Mouse (Mus musculus) CH12.LX (cell line): ENCODE results near the gene Timm17a. TPM values are rescaled to one million over a fixed set of nuclear protein-coding genes. Genes with fewer than 3 reads are reported as not detected.

Experiments used
- DNase-seq: peaks from one replicate; pipeline ENCODE4 v3.0.0-alpha.2; 2013; ENCODE audit errors: extremely low read depth
- H3K27ac ChIP-seq: 2 replicates; pipeline ENCODE4 v1.5.1; 2012; ENCODE audit warnings: low read depth, mild to moderate bottlenecking, control low read depth, moderate library complexity; ENCODE audit not compliant: insufficient read depth
- H3K27me3 ChIP-seq: replicated peaks from 2 replicates; pipeline ENCODE3; 2012; ENCODE audit warnings: inconsistent platforms
- H3K36me3 ChIP-seq, 2 experiments: replicated peaks in 1 of 2; 2 replicates each; pipeline versions ENCODE3 to v1.6.1; 2012; ENCODE audit warnings: inconsistent platforms in 1 of 2, low read length in 1 of 2, mild to moderate bottlenecking in 1 of 2, mixed read lengths in 1 of 2, moderate library complexity in 1 of 2; ENCODE audit not compliant: control insufficient read depth in 1 of 2, insufficient read depth in 1 of 2
- H3K4me1 ChIP-seq, 2 experiments: 2 replicates each; pipeline ENCODE4 v1.6.1; 2012; ENCODE audit warnings: inconsistent platforms in 1 of 2, moderate library complexity in 1 of 2; ENCODE audit not compliant: insufficient read depth in 2 of 2, control insufficient read depth in 1 of 2
- H3K4me2 ChIP-seq: 2 replicates; pipeline ENCODE4 v1.6.1; 2012; ENCODE audit warnings: low read depth, mild to moderate bottlenecking, control low read depth; ENCODE audit not compliant: poor library complexity, insufficient read depth, severe bottlenecking
- H3K4me3 ChIP-seq, 3 experiments: fragments of 150-350 bp in 1 of 3; sonication (generic) in 1 of 3; replicated peaks in 1 of 3; 2 replicates each; pipeline versions ENCODE3 to v1.5.1; 2011 to 2012; ENCODE audit warnings: low read depth in 2 of 3, low read length in 2 of 3, mild to moderate bottlenecking in 2 of 3, moderate library complexity in 2 of 3, control low read depth in 1 of 3, improper control_type of control experiment in 1 of 3, inconsistent platforms in 1 of 3, mixed read lengths in 1 of 3; ENCODE audit not compliant: poor library complexity in 1 of 3
- H3K79me2 ChIP-seq: replicated peaks from 2 replicates; pipeline ENCODE4 v1.6.1; 2012; ENCODE audit warnings: mild to moderate bottlenecking, moderate library complexity; ENCODE audit not compliant: control insufficient read depth, poor library complexity, insufficient read depth, severe bottlenecking; ENCODE audit errors: extremely low read depth
- H3K9ac ChIP-seq: 2 replicates; pipeline ENCODE4 v1.6.1; 2012; ENCODE audit warnings: low read depth, mild to moderate bottlenecking, control low read depth, moderate library complexity; ENCODE audit not compliant: insufficient read depth
- H3K9me3 ChIP-seq: replicated peaks from 2 replicates; pipeline ENCODE3; 2012; ENCODE audit warnings: low read length, inconsistent platforms, mixed read lengths
- BHLHE40 ChIP-seq: IDR thresholded peaks from 2 replicates; pipeline ENCODE4 v1.6.1; 2011; ENCODE audit warnings: mild to moderate bottlenecking, low read depth, low read length, improper control_type of control experiment
- CHD1 ChIP-seq: IDR thresholded peaks from 2 replicates; pipeline ENCODE4 v1.6.1; 2012; ENCODE audit warnings: low read depth, low read length, improper control_type of control experiment, inconsistent platforms
- HCFC1 ChIP-seq: IDR thresholded peaks from 2 replicates; pipeline ENCODE4 v1.6.1; 2012; ENCODE audit warnings: low read depth, mild to moderate bottlenecking, inconsistent platforms, low read length, improper control_type of control experiment
- USF1 ChIP-seq: IDR thresholded peaks from 2 replicates; pipeline ENCODE4 v1.6.1; 2014; ENCODE audit warnings: low read depth, mild to moderate bottlenecking, inconsistent platforms, low read length, improper control_type of control experiment
- ZNF384 ChIP-seq: IDR thresholded peaks from 2 replicates; pipeline ENCODE4 v1.6.1; 2012; ENCODE audit warnings: low read depth, low read length, improper control_type of control experiment, inconsistent platforms
- dilution Hi-C: fragments of 300-500 bp; cut with MboI; formaldehyde crosslinking; loops from 2 replicates; pipeline ENCODE4 v1.14.3; 2020; ENCODE audit warnings: low sequenced_read_pairs; ENCODE audit not compliant: extremely low pct_unique_long_range_greater_than_20kb, extremely low pct_ligation_motif_present
- in situ Hi-C: fragments of 300-500 bp; cut with MboI; formaldehyde crosslinking; loops from 3 replicates; pipeline ENCODE4 v1.14.3; 2019; ENCODE audit warnings: low sequenced_read_pairs, low pct_ligation_motif_present, low pct_unique_long_range_greater_than_20kb, mixed read lengths
- polyA plus RNA-seq: library from polyadenylated mRNA; unstranded; fragments of >175 nt; gene quantifications from 2 replicates; pipeline ENCODE4 v1.2.1, GENCODE M21; 2012; ENCODE audit warnings: low read depth; ENCODE audit not compliant: insufficient read length
- total RNA-seq, 2 experiments: library from RNA; depleted of rRNA; stranded (reverse); fragments of 300-350 nt in 1 of 2; fragments of >200 nt in 1 of 2; gene quantifications; 2 replicates each; pipeline ENCODE4 v1.2.3; 2012 to 2014

Timm17a gene
- total and polyA plus RNA-seq, 3 experiments = 126 to 341 (median 238) TPM

- peak overlapping the region; percentile 19 for H3K4me2 ChIP-seq
- peak overlapping the region in 1 of 3 experiments; percentile 19 for H3K4me3 ChIP-seq
- TF ChIP-seq ZNF384 = no peak
- TF ChIP-seq HCFC1 = peak; percentile 76
- TF ChIP-seq CHD1 = no peak
- peak; percentile 49; the same call in 1 of the 2 replicates for TF ChIP-seq BHLHE40
- TF ChIP-seq USF1 = 0 out of 2 replicates have a peak, but pooled peaks have one; percentile 2
- H3K36me3 ChIP-seq = peaks cover 6 to 21% of the 10 kb centered on the region in 2 experiments
- no peaks in the 10 kb centered on the region for H3K79me2 ChIP-seq
- no peaks in the 10 kb centered on the region for H3K27me3 ChIP-seq
- peaks cover 4 to 18% of the 10 kb centered on the region in 2 experiments for H3K4me1 ChIP-seq
- peak; percentile 16 for DNase-seq
- no peak overlapping the region for H3K27ac ChIP-seq
- in situ Hi-C loops (no loop called here), dilution Hi-C loops (no loop called here)
- H3K9me3 ChIP-seq = no peaks in the 10 kb centered on the region
- H3K9ac ChIP-seq = no peak overlapping the region
Measured at GRCm38 (mm10) chr1:135248434-135248850, 65.1 kb downstream of the Timm17a start.

Other genes starting within 250 kb of the Timm17a start
- 0.17 and 0.38 TPM in 2 replicates for gene Lgr6, start 208.5 kb downstream of the Timm17a start, total RNA-seq (2012; rRNA removed)
- gene Lgr6, start 208.5 kb downstream of the Timm17a start, total RNA-seq (2014; rRNA removed) = 0.07 TPM in 1 of 2 replicates, not detected in the other
- 0.16 TPM in 2 replicates for gene Lgr6, start 208.5 kb downstream of the Timm17a start, polyA plus RNA-seq
- 61.4 and 69.7 TPM in 2 replicates for gene Ptpn7, start 181.1 kb downstream of the Timm17a start, total RNA-seq (2012; rRNA removed)
- gene Ptpn7, start 181.1 kb downstream of the Timm17a start, total RNA-seq (2014; rRNA removed) = 77.5 and 81.9 TPM in 2 replicates
- 78.7 and 81.9 TPM in 2 replicates for gene Ptpn7, start 181.1 kb downstream of the Timm17a start, polyA plus RNA-seq
- gene Arl8a, start 167.0 kb downstream of the Timm17a start, total RNA-seq (2012; rRNA removed) = 8.5 and 10.9 TPM in 2 replicates
- gene Arl8a, start 167.0 kb downstream of the Timm17a start, total RNA-seq (2014; rRNA removed) = 4.2 and 4.7 TPM in 2 replicates
- 42.1 and 52.7 TPM in 2 replicates for gene Arl8a, start 167.0 kb downstream of the Timm17a start, polyA plus RNA-seq
- gene Gpr37l1, start 146.1 kb downstream of the Timm17a start, total RNA-seq (2012; rRNA removed) = not detected in 2 replicates
- not detected in 2 replicates for gene Gpr37l1, start 146.1 kb downstream of the Timm17a start, total RNA-seq (2014; rRNA removed)
- gene Gpr37l1, start 146.1 kb downstream of the Timm17a start, polyA plus RNA-seq = not detected in 2 replicates
- gene Elf3, start 55.2 kb downstream of the Timm17a start, total RNA-seq (2012; rRNA removed) = 26.0 and 28.6 TPM in 2 replicates
- 13.1 and 14.6 TPM in 2 replicates for gene Elf3, start 55.2 kb downstream of the Timm17a start, total RNA-seq (2014; rRNA removed)
- gene Elf3, start 55.2 kb downstream of the Timm17a start, polyA plus RNA-seq = 46.9 and 52.1 TPM in 2 replicates
- 72.6 and 78.7 TPM in 2 replicates for gene Rnpep, start 29.7 kb downstream of the Timm17a start, total RNA-seq (2012; rRNA removed)
- gene Rnpep, start 29.7 kb downstream of the Timm17a start, total RNA-seq (2014; rRNA removed) = 73.8 and 77.1 TPM in 2 replicates
- 118 and 123 TPM in 2 replicates for gene Rnpep, start 29.7 kb downstream of the Timm17a start, polyA plus RNA-seq
- not detected in 2 replicates for gene Lmod1, start 11.0 kb upstream of the Timm17a start, total RNA-seq (2012; rRNA removed)
- not detected in 2 replicates for gene Lmod1, start 11.0 kb upstream of the Timm17a start, total RNA-seq (2014; rRNA removed)
- not detected in 2 replicates for gene Lmod1, start 11.0 kb upstream of the Timm17a start, polyA plus RNA-seq
- 0.08 and 0.13 TPM in 2 replicates for gene Shisa4, start 61.5 kb upstream of the Timm17a start, total RNA-seq (2012; rRNA removed)
- gene Shisa4, start 61.5 kb upstream of the Timm17a start, total RNA-seq (2014; rRNA removed) = not detected in 2 replicates
- 0.18 and 0.41 TPM in 2 replicates for gene Shisa4, start 61.5 kb upstream of the Timm17a start, polyA plus RNA-seq
- gene Ipo9, start 116.7 kb upstream of the Timm17a start, total RNA-seq (2012; rRNA removed) = 38.3 and 38.9 TPM in 2 replicates
- gene Ipo9, start 116.7 kb upstream of the Timm17a start, total RNA-seq (2014; rRNA removed) = 31.7 and 33.7 TPM in 2 replicates
- 47.1 and 58.3 TPM in 2 replicates for gene Ipo9, start 116.7 kb upstream of the Timm17a start, polyA plus RNA-seq